Mouse (Mus musculus) layer of hippocampus, postnatal 36 days (tissue): Measurements from ENCODE around the gene Cxcl17. TPM values are rescaled to one million over a fixed set of nuclear protein-coding genes. Genes with fewer than 3 reads are reported as not detected.
"Not testable (repeated sequence)": the region's sequence is repeated elsewhere in the genome, so short reads cannot be mapped to it uniquely, and the experiment has no call there.

Source experiments
- DNase-seq, 2 experiments: peaks; one replicate each; pipeline ENCODE4 v3.0.0; 2022
- total RNA-seq, 2 experiments: library from RNA; stranded (reverse); gene quantifications; 2 replicates each; pipeline ENCODE4 v1.2.3; 2021

The Cxcl17 gene
- total RNA-seq, 2 experiments from 2014 or later: not detected

DNA sequence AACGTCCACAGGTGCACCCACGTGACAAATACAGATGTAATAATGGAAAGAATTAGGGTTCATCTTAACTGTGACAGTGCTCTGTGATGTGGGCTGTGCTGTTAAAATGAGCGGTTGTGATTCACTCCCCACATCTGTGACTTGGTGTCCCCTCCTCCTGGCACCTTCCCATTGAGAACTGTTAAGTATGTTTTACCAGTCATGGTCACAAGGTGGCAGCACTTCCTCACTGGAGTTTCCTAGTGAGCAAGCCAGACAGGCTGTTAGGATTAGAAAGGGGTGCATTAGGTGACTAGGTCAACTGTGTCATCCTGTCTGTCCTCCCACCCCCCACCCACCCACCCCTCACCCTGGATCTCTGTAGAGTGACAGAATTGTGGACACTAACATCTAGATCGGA is 11.7 kb upstream of the Cxcl17 start:
- peak; percentile 53 to 72 for DNase-seq

- DNase-seq: no peak
Measured at GRCm38 (mm10) chr7:25422286-25422841, 9.7 kb upstream of the Cxcl17 start.

- no peak for DNase-seq
Measured at GRCm38 (mm10) chr7:25419943-25420342, 7.3 kb upstream of the Cxcl17 start.

DNA sequence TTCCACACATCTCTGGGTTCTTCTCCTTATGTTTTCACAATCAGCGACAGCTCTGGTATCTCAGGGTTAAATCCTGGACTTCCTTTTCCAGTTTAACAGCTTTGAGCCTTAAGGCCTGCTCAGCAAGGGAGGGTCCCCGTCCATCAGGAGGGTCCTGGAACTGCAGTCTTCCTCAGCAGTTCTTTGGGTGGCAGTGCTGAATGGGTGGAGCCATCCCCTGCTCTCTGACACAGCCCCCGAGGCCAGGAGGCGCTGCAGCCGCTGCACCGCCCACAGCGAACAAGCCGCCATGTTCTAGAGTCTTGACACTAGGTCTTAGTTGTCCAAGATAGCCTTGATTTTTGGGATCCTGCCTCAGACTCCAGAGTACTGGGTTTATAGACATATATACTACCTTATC is 6.8 kb upstream of the Cxcl17 start:
- DNase-seq: no peak

DNA sequence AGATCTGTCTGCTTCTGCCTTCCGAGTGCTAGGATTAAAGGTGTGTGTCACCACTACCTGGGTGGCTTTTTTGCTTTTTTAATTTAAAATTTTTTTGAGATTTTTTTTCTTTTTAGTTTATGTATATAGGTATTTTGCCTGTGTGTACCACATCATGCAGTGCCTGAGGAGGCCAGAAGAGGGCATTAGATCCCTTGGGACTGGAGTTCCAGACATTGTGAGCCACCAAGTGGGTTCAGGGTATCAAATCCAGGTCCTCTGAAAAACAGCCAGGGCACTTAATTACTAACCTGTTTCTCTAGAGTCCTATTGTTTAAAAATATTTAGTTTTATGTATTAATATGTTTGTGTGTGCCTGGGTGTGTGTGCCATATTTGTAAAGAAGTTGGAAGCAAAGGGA is 4.9 kb upstream of the Cxcl17 start:
- DNase-seq: no peak

GRCm38 (mm10) chr7:25411861-25412260 is 825 bp downstream of the Cxcl17 start:
- no peak for DNase-seq

GRCm38 (mm10) chr7:25410969-25411615 is 1.6 kb downstream of the Cxcl17 start:
- no peak for DNase-seq

DNA sequence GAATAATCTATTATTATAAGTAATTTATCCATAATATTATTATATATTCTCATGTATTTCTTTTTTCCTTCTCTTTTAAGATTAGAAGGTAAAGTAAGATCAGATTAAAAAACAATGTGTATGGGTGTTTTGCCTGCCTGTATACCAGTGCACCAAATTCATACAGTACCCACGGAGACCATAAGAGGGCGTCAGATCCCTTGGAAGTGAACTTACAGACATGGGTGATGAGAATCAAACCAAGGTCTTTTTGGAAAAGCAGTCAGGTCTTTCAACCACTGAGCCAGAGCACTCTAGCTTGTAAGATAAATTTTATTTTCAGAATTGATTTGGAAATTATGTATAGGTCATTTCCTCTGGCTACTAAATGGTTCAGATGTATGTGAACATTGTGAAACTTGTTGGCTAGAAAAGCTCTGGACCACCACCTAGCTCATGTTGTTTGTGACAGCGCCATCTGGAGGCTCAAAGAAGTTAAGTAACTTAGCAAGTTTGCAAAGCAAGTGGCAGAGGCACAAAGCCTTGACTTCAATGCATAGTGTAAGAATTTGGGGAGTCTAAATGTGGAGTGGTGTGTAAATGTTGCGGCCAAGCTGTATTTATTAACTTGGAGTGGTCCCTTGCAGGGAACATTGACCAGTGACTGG is 3.4 kb downstream of the Cxcl17 start:
- DNase-seq: no peak

- no peak for DNase-seq
Measured at GRCm38 (mm10) chr7:25406468-25406867, 6.2 kb downstream of the Cxcl17 start.

DNA sequence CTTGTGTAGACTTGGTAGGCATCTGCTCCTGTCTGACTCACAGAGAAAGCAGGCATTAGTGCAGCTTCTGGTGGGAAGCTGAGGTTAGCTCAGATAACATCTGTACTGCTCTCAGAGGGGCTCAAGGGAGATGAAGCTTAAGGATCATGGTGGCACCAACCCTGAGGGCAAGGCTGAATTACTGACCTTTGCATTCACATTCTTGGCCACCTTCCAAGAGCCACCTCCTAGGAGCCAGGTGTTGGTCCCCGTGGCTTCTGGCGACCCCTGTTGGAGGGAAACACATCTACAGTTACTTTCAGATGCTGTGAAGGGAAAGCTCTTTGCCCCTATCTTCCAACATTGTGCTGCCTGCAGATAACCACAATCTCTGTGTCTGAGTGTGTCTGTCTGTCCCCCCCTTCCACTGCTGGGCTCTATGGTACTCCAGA is 10.0 kb downstream of the Cxcl17 start:
- DNase-seq: no peak

- DNase-seq: no peak
Measured at GRCm38 (mm10) chr7:25401986-25402385, 10.7 kb downstream of the Cxcl17 start.

DNA sequence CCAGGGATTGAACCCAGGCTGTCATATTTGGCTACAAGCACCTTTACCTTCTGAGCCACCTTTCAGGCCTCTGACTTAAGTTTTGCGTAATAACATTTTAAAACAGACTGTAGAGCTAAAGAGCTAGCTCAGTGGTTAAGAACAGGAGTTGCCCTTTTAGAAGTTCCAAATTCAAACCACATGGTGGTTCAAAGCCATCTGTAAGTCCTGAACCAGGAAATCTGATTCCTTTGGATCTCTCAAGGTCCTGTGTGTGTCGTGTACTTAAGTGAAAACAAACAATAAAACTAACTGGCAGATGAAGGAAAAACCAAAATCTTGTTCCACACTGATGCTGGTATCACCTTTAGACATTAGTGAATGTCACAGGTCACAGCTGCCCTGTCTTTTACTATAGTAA is 11.1 kb downstream of the Cxcl17 start:
- no peak for DNase-seq

- not testable (repeated sequence) for DNase-seq
Measured at GRCm38 (mm10) chr7:25399028-25399427, 13.7 kb downstream of the Cxcl17 start.

DNA sequence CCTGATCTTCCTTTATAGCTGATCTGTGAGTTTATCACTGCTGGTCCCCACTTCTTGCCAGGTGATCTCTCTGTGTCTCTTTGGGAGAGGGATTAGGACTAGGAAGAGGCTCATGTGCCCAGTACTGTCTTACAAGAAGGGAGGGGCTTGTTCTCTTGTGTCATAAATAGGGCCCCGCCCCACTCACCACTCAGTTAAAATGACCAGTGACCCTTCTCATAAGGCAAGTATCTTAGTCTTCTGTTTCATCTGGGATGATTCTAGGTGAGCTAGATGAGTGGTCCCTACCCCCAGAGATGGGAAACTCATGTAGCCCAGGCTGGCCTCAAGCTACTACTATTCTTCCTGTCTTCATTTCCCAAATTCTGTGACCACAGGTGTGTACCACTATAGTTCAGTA is 14.1 kb downstream of the Cxcl17 start, which contains the start of gene Lipe:
Gene Lipe (minus strand): TSS at position 101 of the 400 bp plus-strand sequence.
- DNase-seq: no peak

DNA sequence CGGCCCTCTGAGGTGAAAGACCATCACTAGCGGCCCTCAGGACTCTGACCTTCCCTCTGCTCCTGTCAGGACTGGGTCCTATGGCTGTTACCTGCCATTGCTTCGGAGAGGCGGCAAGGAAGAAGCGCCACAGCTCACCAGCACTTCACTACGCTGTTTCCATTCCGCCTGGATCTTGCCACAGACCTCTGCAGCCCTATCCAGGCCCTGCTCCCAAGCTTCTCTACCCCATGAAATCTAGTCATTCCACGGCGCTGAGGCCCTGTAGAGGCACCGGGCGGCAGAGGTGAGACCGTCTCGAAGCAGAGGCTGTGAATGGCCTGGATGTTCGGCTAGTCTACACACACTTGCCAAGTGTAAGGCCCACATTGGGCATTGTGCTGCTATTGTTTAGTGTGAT is 16.1 kb downstream of the Cxcl17 start:
- no peak for DNase-seq

- DNase-seq: peak; percentile 94 to 95
Measured at GRCm38 (mm10) chr7:25395558-25396521, 16.8 kb downstream of the Cxcl17 start.

DNA sequence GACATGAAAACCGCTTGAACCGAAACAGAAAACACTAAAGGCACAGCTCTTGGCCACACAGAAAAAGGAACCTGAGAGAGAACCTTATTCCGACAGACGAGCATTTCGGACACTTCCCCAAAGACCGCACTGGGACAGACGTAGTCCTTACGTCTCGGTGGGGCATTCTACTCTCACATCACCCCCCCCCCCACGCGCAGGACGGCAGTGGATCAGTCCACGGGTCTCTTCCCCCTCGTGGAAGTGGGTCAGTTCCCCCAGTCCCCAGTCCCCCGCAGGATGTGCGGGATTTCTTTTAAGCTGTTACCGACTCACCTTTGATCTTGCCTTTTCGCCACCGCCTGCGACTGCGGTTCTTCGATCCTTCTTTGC is 17.5 kb downstream of the Cxcl17 start:
- DNase-seq: no peak

DNA sequence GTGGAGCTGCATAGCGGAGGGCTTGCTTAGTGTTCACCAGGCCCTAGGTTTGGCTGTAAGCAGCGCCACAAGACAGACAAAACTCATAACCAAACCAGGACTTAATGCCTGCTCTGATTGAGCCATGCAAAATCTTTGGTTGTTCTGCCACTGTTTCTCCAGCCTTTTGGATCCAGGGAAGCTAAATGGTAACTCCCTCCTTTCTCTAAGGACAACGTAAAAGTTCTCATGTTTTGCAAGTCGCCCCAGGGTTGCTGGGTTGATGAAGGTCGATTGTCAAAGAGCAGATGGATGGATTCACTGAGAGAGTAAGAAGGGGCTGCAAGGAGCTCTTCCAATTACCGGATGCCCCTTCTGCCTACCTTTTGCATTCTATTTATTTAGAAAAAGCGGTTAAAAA is 17.9 kb downstream of the Cxcl17 start:
- no peak for DNase-seq

DNA sequence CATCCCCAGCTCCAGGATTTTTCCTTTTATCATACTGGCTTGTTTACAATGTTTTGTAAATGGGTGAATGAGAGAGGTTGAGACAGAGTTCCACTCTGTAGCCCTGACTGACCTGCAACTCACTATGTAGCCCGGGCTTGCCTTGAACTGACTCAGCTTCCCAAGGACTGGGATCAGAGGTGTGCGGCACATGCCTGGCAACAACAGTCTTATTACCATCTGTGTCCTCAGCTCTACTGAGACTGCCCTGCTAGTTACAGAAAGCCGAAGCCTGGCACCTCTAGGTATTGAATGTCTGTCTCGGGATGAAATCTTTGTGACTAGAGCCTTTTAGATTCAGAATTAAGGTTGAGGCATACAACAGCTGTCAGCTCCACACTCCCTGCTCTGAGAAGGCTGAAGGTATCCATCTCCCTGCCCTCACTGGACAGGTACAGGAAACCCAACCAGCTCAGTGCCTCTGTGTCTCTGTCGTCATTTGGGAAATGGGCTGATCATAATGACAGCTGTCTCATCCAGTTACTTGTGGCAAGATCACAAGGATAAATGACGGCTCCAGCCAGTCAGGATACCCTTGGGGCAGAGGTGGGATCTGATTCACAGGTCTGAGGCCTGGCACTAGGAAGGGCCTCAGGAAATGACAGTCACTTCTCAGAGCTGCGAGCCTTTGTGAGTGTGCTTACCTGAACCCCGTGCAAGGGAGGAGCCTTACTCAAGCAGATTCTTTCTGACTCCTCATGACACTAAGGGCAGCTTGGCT is 19.1 kb downstream of the Cxcl17 start:
- DNase-seq: no peak

GRCm38 (mm10) chr7:25392851-25393250 is 19.8 kb downstream of the Cxcl17 start:
- no peak for DNase-seq

GRCm38 (mm10) chr7:25391856-25392453 is 20.7 kb downstream of the Cxcl17 start:
- DNase-seq: no peak

DNA sequence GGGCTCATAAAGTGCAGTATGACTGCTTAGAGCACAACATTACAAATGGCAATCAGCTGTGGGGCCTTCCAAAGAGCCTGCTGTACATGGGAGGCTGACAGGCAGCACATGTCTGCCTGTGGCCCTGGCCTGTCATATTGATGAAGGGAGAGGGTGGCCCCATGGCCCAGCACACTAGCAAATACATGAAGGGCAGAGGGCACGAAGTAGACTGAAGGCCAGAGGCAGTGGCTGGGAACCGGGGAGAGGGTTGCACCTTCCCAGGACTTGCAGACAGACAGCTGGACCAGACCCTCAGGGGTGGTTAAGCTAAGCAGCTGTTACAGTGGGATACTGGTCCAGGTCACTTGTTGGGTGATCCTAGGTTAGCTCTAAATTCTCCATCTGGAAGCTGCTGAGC is 21.7 kb downstream of the Cxcl17 start:
- no peak for DNase-seq
